In genomic region chr9:118585998-118586397, GRCm38 (mm10) we compare ENCODE assay signal across 18 mouse cellular contexts.
"Had no signal": no experiment of that assay in that cellular context is flagged by ENCODE, and none has a peak within 500 bp of the region (broad histone marks: within the 10 kb centered on the region; RNA-seq: fewer than 3 reads in every experiment).

No protein-coding gene starts in this region.

- H3K9me3 ChIP-seq: midbrain, embryonic 10.5 days; midbrain, embryonic 12.5 days; neural tube, embryonic 13.5 days; neural tube, embryonic 15.5 days had no signal

- H3K27ac ChIP-seq: midbrain, embryonic 10.5 days; midbrain, embryonic 12.5 days; neural tube, embryonic 13.5 days; neural tube, embryonic 15.5 days had no signal

- H3K4me3 ChIP-seq: megakaryocyte, embryonic 14.5 days; midbrain, embryonic 10.5 days; midbrain, embryonic 12.5 days; myocyte; neural tube, embryonic 13.5 days; neural tube, embryonic 15.5 days had no signal

- ATAC-seq: midbrain, embryonic 16.5 days had no signal

- H3K27me3 ChIP-seq: midbrain, embryonic 12.5 days; neural tube, embryonic 13.5 days; neural tube, embryonic 15.5 days had no signal

- DNase-seq: lung, adult 18-20 months; lung, embryonic 14.5 days; lung, postnatal 10 days; midbrain, embryonic 14.5 days; retina, postnatal 1 day; right cerebral cortex, adult 18-20 months; right cerebral cortex, postnatal 25 days; right cerebral cortex, postnatal 4 days; thymus, adult 18-20 months; thymus, postnatal 14 days; thymus, postnatal 36 days had no signal

- H3K9ac ChIP-seq: lung, embryonic 14.5 days; midbrain, embryonic 12.5 days; neural tube, embryonic 13.5 days; neural tube, embryonic 15.5 days had no signal

- H3K4me2 ChIP-seq: lung, embryonic 14.5 days; midbrain, embryonic 12.5 days; neural tube, embryonic 13.5 days; neural tube, embryonic 15.5 days had no signal
